Mouse (Mus musculus) adrenal gland, postnatal 14 days (tissue): ENCODE measurements around the gene Olfr883. TPM values are rescaled to one million over a fixed set of nuclear protein-coding genes. Genes with fewer than 3 reads are reported as not detected.

Experiments used
- DNase-seq: peaks from one replicate; pipeline ENCODE4 v3.0.0; 2021; ENCODE audit warnings: mixed read lengths
- long read RNA-seq, 2 experiments: library from polyadenylated mRNA; stranded (forward); transcript quantifications; one replicate each; pipeline ENCODE4 v2.0.0; 2021
- total RNA-seq: library from RNA; stranded (reverse); gene quantifications from 2 replicates; pipeline ENCODE4 v1.2.3, GENCODE M21; 2021

The Olfr883 gene
- total RNA-seq, result not detected in 2 replicates
- long read RNA-seq, experiment 1, result 0 reads
- long read RNA-seq, experiment 2, result 0 reads

DNA sequence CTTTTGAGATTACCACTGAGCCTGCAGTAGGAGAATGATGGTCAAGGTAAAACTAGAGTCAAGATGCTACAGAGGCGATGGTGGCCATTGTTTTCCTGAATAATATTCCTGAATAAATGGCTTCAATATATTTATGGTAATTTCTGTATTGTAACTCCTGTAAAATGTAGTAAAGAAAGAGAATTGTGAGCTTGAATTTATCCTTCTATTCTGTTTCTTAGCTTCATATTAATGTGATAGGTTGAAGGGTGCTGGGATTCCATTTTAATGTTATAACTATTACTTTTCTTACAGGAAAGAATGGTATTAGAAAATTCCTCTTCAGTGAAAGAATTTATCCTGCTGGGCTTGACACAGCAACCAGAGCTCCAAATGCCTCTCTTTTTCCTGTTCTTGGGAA is at the start of gene Olfr883:
TSS of gene Olfr883 (plus strand) at position 301 of the 400 bp plus-strand sequence.
- DNase-seq, result no peak

DNA sequence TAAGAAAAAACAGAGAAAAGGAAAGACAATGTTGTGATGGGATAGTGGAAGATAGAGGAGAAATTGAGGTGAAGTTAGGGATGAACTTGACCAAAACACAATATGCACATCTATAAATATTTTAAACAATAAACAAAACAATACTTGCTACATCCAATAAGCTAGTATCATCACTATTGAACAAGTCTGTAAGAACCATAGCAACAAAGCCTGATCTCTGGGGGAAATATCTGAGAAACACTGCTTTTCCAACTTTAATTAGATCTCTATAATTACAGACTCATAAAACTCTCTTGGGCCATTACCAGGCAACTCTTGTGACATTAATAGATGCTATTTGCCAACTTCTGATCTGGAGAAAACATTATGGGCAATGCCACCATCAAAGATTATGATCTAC is 34.1 kb upstream of the Olfr883 start, which contains the start of gene Olfr881:
TSS of gene Olfr881 (plus strand) at position 301 of the 400 bp plus-strand sequence.
- DNase-seq, result no peak

DNA sequence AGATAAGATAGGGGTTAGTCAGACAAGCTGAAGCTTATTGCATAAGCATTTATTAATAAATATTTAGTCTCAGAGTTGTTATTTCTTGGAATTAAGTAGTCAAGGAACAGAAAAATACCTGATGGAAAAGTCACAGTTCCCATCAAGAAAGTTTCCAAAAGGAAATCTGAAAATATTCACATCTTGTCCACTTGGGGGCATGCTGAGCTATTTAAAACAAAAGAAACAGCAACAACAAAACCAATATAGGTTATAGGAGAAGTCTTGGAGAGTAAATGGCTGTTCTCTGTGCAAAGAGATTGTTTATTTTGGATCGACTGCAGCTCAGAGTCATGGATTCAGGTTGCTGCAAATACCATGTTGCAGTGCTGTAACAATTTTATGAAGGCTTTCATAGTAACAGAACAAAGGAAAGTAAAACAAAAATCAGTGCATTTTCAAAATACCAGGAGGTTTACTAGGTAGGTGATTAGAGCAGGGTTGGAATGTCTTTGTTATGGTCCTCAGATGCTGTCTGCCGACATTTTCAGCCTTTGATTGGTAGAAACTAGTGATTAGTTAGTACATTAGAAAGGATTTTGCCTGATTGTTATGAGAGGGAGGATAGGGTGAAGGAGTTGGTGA is 26.9 kb upstream of the Olfr883 start:
- no peak for DNase-seq

DNA sequence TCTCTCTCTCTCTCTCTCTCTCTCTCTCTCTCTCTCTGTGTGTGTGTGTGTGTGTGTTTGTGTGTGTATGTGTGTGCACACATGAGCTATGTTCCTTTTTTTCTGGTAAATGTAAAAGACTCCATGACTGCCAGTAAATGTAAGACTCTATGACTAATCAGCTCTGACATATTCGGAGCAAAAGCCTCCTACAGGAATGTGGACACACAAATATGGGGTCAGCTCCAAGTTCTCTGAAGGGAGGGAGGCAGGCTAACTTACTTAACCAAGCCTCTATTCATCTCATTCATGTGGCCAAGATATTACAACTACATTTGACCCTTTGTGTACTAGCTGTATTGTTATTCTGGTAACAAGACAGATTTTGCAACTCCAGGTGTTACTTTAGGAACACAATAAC is 25.6 kb upstream of the Olfr883 start:
- no peak for DNase-seq

DNA sequence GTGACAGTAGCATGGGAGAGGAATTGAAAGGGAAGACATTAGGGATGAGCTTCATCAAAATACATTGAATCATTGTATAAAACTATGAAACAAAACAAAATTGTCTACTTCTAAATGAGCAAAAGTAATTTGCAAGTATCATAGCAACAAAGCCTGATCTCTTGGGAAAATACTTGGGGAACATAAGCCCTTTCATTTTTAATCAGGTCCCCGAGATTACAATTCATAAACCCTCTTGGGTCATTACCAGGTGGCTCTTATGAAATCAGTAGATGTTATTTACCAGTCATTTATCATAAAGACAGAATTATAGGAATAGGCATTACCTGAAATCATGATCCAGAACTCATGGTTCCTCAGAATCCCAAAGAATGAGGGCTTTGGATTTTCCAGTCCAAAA is 20.6 kb downstream of the Olfr883 start, which contains the start of gene Olfr884:
TSS of gene Olfr884 (plus strand) at position 301 of the 400 bp plus-strand sequence.
- DNase-seq, result no peak

DNA sequence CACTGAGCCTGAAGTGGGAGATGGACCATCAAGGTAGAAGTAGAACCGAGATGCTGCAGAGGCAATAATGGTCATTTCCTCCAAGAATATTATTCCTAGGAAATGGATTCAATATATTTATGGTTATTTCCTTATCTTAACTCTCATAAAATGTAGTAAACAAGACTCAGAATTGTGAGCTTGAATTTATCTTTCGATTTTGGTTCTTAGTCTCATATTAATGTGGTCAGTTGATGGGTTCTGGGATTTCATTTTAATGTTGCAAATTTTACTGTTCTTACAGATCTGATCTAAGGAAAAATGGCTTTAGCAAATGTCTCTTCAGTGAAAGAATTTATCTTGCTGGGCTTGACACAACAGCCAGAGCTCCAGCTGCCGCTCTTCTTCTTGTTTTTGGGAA is 35.4 kb downstream of the Olfr883 start, which contains the start of gene Olfr885:
TSS of gene Olfr885 (plus strand) at position 301 of the 400 bp plus-strand sequence.
- DNase-seq, result no peak

Other genes starting within 250 kb of the Olfr883 start
- not detected in 2 replicates for gene Olfr876, start 222.8 kb upstream of the Olfr883 start, total RNA-seq
- gene Olfr877, start 171.5 kb upstream of the Olfr883 start, total RNA-seq, result not detected in 2 replicates
- gene Olfr145, start 129.1 kb upstream of the Olfr883 start, total RNA-seq, result not detected in 2 replicates
- gene Olfr878, start 108.0 kb upstream of the Olfr883 start, total RNA-seq, result not detected in 2 replicates
- not detected in 2 replicates for gene Olfr881, start 34.0 kb upstream of the Olfr883 start, total RNA-seq
- gene Olfr884, start 20.7 kb downstream of the Olfr883 start, total RNA-seq, result not detected in 2 replicates
- gene Olfr885, start 35.5 kb downstream of the Olfr883 start, total RNA-seq, result not detected in 2 replicates
- not detected in 2 replicates for gene Olfr887, start 58.3 kb downstream of the Olfr883 start, total RNA-seq
- gene Olfr888, start 82.3 kb downstream of the Olfr883 start, total RNA-seq, result not detected in 2 replicates
- 0.11 and 0.19 TPM in 2 replicates for gene Olfr889, start 89.4 kb downstream of the Olfr883 start, total RNA-seq
- gene Olfr890, start 116.7 kb downstream of the Olfr883 start, total RNA-seq, result not detected in 2 replicates
- not detected in 2 replicates for gene Olfr891, start 155.0 kb downstream of the Olfr883 start, total RNA-seq
- gene Olfr893, start 182.6 kb downstream of the Olfr883 start, total RNA-seq, result not detected in 2 replicates
- gene Olfr894, start 192.2 kb downstream of the Olfr883 start, total RNA-seq, result not detected in 2 replicates
- gene Olfr143, start 227.0 kb downstream of the Olfr883 start, total RNA-seq, result not detected in 2 replicates
- gene Olfr895, start 242.0 kb downstream of the Olfr883 start, total RNA-seq, result not detected in 2 replicates